Mouse (Mus musculus) cerebellum, adult 9-10 months (tissue): ENCODE data around the gene Itga1.

Source experiments
- DNase-seq: peaks from one replicate; pipeline ENCODE4 v3.0.0; 2022

Gene Itga1

GRCm38 (mm10) chr13:115101355-115102191 is at the start of gene Itga1, which contains the start of gene Gm49395:
Gene Itga1 (minus strand): TSS chr13:115101964.
Gene Gm49395 (minus strand): TSS chr13:115101921.
- no peak for DNase-seq

GRCm38 (mm10) chr13:115150602-115151001 is 48.8 kb upstream of the Itga1 start:
- no peak for DNase-seq

- DNase-seq: no peak
These were observed 48.1 kb upstream of the Itga1 start for GRCm38 (mm10) chr13:115149849-115150248.

DNA sequence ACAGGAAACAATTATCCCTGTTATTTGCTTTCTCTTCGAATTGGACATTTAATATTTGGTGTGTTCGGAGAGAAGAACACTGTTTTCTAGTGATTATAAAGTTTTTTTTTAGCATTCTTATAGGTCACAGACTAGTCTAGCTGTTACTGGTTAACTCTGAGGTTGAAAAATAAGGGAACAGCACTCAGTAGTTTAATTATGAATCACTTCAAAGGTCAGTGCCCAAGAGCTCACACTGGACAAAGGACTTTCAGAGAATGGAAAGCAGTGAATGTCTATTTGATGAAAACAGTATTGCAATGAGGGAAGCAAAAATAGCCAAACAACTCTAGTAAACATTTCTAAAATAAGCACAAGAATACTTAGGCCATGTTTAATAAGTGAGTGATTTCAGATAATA is 41.8 kb upstream of the Itga1 start:
- DNase-seq: no peak

GRCm38 (mm10) chr13:115142066-115142465 is 40.3 kb upstream of the Itga1 start:
- DNase-seq: no peak

GRCm38 (mm10) chr13:115138513-115138912 is 36.7 kb upstream of the Itga1 start:
- no peak for DNase-seq

DNA sequence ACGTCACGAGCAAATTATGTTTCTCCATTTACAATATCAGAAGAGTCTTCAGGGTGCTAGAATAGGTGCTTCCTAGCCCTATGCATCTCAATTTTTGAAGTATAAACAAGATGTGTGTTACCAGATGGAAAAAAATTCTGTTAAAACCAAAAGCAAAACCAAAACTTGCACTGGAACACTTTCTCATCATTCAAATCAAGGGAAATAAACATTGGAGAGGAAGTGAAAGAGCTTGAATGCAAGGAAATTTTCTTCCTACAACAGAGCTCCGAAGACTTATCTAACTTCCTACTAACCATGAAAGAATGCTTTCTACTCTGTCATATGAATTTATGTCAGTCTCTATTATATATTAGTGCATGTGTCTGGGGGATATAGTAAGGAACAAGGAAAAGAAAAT is 35.0 kb upstream of the Itga1 start:
- no peak for DNase-seq

DNA sequence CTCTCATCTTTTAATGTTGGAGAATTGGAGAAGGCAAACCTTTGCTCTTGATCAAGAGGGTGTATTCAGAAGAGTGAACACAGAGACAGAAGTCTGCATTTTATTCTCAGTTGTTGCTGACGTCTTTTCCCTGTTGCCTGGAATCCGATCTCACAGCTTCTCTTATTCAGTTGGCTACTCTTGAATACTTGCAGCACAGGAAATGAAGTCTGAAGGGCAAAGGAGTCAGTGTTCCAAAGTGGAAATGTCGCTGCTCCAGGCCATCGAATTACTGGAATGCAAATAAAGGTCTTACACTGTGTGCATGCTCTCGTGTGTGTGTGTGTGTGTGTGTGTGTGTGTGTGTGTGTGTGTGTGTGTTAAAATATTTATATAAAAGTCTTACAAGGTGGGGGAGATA is 30.7 kb upstream of the Itga1 start:
- no peak for DNase-seq

GRCm38 (mm10) chr13:115131381-115131780 is 29.6 kb upstream of the Itga1 start:
- no peak for DNase-seq

DNA sequence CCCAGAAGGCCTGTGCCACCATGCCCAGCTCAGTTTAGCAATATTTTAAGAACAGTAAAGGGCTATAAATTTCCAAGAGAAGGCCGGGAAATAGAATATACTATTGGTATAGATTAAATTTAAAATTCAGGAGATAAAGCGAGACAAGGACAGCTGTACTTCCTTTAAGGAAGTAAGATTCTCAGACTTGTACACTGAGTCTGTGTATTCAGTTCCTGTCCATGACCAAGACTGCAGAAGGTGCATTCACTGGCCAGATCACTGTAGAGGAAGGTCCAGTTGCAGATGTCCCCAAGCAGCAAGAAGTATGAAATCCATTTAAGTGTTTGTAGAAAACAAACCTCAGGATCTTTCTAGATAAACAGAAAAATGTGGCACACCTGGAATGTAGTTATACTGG is 28.3 kb upstream of the Itga1 start:
- DNase-seq: no peak

GRCm38 (mm10) chr13:115127826-115128225 is 26.1 kb upstream of the Itga1 start:
- DNase-seq: no peak

GRCm38 (mm10) chr13:115126534-115126933 is 24.8 kb upstream of the Itga1 start:
- DNase-seq: no peak

- DNase-seq: no peak
These were observed 23.4 kb upstream of the Itga1 start for GRCm38 (mm10) chr13:115125130-115125529.

DNA sequence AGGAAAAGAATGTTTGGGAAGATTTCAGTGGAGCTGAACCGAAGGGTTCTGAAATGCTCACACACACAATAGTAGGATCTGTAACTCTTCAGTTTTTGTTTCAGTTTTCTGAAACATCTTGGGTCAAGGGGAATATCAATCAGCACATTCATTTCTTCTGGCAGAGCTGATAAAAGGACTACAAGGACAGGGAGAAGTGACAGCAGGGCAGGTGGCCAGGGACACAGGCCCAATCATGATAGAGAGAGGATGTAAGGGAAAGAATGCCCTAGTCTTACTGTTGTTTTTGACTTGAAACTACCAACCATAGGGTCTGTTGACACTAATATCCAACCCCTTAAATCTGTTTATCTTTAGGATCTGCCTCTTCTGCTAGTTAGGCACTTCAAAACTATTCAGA is 22.8 kb upstream of the Itga1 start:
- DNase-seq: no peak

DNA sequence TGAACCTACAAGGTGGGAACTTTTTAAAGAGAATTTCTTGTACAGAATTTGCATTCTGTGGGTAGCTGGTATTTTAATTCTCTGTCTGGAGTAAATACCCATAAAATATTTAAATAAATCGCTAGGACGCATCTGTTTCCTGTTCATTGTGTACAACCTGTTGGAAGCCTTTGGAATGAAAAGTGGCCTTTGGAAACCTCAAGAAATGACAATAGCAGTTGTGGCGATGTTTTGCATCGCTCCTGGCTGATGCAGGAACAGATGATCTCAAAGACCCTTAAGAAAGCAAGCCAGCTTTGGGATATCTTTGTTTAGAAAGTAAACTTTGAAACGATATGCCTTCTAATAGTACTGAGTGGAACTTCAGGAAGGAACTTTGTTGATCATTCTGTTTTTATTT is 17.0 kb upstream of the Itga1 start:
- DNase-seq: no peak

DNA sequence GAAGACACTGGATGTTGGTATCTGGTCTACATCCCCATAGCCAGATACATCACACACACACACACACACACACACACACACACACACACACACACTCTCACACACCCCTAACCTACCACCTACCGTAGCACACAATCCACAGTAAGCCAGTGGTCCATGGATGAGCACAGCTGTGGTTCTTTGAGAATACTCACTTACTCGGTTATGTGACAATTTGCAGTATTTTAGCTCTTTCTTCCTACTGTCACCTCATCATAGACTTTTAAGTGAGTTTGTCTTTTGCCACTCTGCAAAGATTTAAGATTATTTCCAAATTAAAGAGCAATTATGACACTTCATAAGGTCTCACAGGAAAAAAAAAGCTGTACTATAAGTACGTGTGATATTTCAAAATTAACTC is 16.4 kb upstream of the Itga1 start:
- no peak for DNase-seq

GRCm38 (mm10) chr13:115116930-115117621 is 15.3 kb upstream of the Itga1 start:
- no peak for DNase-seq

DNA sequence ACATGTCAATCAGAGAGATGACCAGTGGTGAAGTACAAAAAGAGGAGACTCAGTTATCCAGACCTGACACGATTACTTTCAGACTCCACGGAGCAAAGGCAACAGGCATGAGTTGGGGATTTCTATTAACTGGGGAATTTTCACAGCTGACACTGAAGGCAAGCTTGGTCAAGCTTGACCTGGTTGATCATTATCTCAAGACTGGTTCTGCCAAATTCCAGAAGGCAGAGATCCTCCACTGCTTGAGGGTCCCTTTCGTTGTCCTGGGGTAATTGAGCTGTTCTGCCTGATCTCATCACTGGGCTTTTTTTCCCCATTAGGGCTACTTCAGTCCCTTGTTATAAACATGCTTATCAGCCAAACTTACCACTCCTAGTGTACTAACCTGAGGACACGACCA is 7.9 kb upstream of the Itga1 start:
- DNase-seq: no peak

- no peak for DNase-seq
These were observed 5.7 kb upstream of the Itga1 start for GRCm38 (mm10) chr13:115107436-115107835.

GRCm38 (mm10) chr13:115106183-115106582 is 4.4 kb upstream of the Itga1 start:
- no peak for DNase-seq

GRCm38 (mm10) chr13:115102754-115103153 is 990 bp upstream of the Itga1 start:
- no peak for DNase-seq

DNA sequence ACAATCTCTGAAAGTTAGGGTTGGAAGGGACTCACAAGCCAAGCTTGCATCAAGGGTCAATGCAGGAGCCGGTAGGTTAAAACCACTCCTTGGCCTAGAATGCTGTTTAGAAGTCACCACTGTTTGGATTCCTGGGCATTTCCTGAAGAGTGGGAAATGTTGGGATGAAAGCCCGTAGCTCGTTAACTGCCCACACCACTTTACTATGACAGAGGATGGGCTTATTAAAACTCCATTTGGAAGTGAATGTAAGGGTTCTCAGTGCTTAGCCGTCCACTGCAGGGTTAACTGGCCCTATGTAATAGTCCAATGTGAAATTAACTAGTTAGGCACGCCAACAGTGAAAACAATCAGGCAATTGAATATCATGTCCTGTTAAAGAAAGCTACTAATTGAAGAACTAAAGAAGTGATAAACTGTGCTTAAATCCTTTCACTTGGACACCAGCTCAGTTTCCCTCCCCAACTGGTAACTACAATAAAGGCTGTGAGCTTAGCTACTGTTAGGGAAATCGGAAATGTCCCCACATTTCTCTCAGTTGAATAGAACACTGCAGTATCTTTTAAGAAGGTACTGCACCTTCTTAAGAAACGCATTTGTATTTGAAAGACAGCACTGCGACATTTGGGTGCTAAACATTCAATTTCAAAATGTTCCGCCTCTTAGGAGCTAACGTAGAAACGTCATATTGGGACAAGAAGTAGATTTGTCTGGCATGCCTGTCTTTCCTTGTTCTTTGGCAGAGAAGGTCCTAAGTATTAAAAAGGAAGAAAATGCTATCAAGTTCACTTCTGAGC is 1.2 kb downstream of the Itga1 start:
- DNase-seq: no peak

GRCm38 (mm10) chr13:115099381-115099780 is 2.4 kb downstream of the Itga1 start:
- no peak for DNase-seq

DNA sequence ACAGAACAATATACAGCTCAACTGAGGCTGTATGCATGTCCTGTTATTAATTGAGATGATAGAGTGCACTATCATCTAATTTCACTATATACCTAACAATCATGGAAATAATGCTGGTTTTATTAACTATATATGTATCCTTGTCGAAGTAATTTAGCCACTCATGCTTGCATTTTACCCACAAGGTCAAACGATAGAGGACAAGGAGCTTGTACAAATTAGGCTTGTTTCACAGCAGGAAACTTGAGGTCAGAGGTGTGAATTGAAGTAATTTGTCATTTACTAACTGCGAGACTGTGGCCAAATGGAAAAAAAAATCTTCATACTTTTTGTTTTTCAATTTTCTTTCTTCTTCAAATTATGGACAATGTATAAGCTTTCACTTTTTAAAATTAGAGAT is 3.5 kb downstream of the Itga1 start:
- DNase-seq: no peak
